ENCODE assay signal across 23 mouse cellular contexts in genomic region chr14:16181822-16182221, GRCm38 (mm10).
DNase-seq lines count a peak whose midpoint lies in the region; ATAC-seq and TF ChIP-seq lines count a peak whose summit lies in the region.
"Had no signal": no experiment of that assay in that cellular context is flagged by ENCODE, and none has a peak within 500 bp of the region (broad histone marks: within the 10 kb centered on the region; RNA-seq: fewer than 3 reads in every experiment).

No protein-coding gene starts in this region.

- peak; percentile 41 for DNase-seq in hindbrain, postnatal 0 days (ENCODE audit: low spot score)
- no peak for DNase-seq in hindbrain, embryonic 14.5 days (ENCODE audit: low spot score)
- DNase-seq in CH12.LX (ENCODE audit: extremely low read depth) = no peak
- DNase-seq in induced T-regulatory cell, adult 2 months (ENCODE audit: low read depth) = peak; percentile 10
- DNase-seq in thymus, postnatal 14 days = peak; percentile 51
- DNase-seq in layer of hippocampus, postnatal 36 days = no peak
- DNase-seq: adrenal gland, postnatal 36 days; cerebellum, adult 8-10 months; heart, postnatal 36 days; kidney, adult 9 months; kidney, postnatal 25 days; left cerebral cortex, postnatal 4 days; liver, postnatal 0 days; lung, postnatal 10 days; right cerebral cortex, postnatal 14 days had no signal

- TF ChIP-seq RAD21 in CH12.LX (IDR thresholded peaks at IDR 0.05; ENCODE audit: low read depth, low read length) = peak; percentile 6

- H3K36me3 ChIP-seq in hindbrain, postnatal 0 days (ENCODE audit: insufficient read depth, low read length) = no peaks in the 10 kb centered on the region
- no peaks in the 10 kb centered on the region for H3K36me3 ChIP-seq in hindbrain, embryonic 14.5 days (replicated peaks; ENCODE audit: control insufficient read depth, insufficient read depth)
- no peaks in the 10 kb centered on the region for H3K36me3 ChIP-seq in CH12.LX (replicated peaks in 1 of 2; ENCODE audit: control insufficient read depth in 1 of 2, insufficient read depth in 1 of 2, low read length in 1 of 2)
- H3K36me3 ChIP-seq: embryonic facial prominence, embryonic 13.5 days had no signal

- H3K27me3 ChIP-seq in hindbrain, postnatal 0 days (ENCODE audit: insufficient read depth, low read length) = no peaks in the 10 kb centered on the region
- H3K27me3 ChIP-seq in hindbrain, embryonic 14.5 days (ENCODE audit: control insufficient read depth, insufficient read depth, low read length) = no peaks in the 10 kb centered on the region
- H3K27me3 ChIP-seq in CH12.LX (replicated peaks) = no peaks in the 10 kb centered on the region
- H3K27me3 ChIP-seq: embryonic facial prominence, embryonic 13.5 days; megakaryocyte, embryonic 14.5 days had no signal

- H3K79me2 ChIP-seq in CH12.LX (replicated peaks; ENCODE audit: control insufficient read depth, extremely low read depth, insufficient read depth, poor library complexity, severe bottlenecking) = no peaks in the 10 kb centered on the region

- H3K9me3 ChIP-seq in hindbrain, postnatal 0 days (ENCODE audit: low read length) = no peaks in the 10 kb centered on the region
- no peaks in the 10 kb centered on the region for H3K9me3 ChIP-seq in hindbrain, embryonic 14.5 days (ENCODE audit: control insufficient read depth, low read length)
- H3K9me3 ChIP-seq in CH12.LX (replicated peaks; ENCODE audit: low read length) = no peaks in the 10 kb centered on the region
- H3K9me3 ChIP-seq: embryonic facial prominence, embryonic 13.5 days; megakaryocyte, embryonic 14.5 days had no signal

- in situ Hi-C loops in CH12.LX (cut with MboI; ENCODE audit: low pct_ligation_motif_present, low pct_unique_long_range_greater_than_20kb, low sequenced_read_pairs) = loop anchor here (25.0 kb wide), 2 partner anchors 270 to 820 kb away; no protein-coding TSS in a partner anchor

- 72% methylated on average over 2 of the region's 2 CpGs for WGBS in hindbrain, postnatal 0 days
- 73% methylated on average over 2 of the region's 2 CpGs for WGBS in hindbrain, embryonic 14.5 days

- peak; percentile 44; the same call in 1 of the 2 replicates for TF ChIP-seq CTCF in hindbrain, postnatal 0 days (IDR thresholded peaks at IDR 0.05; ENCODE audit: low read depth)
- TF ChIP-seq CTCF in CH12.LX (conservative IDR thresholded peaks at IDR 0.05 in 1 of 2, IDR thresholded peaks at IDR 0.05 in 1 of 2; ENCODE audit: low read depth in 2 of 2, low read length in 2 of 2) = no peak

- H3K4me2 ChIP-seq in hindbrain, postnatal 0 days (ENCODE audit: low read depth, low read length) = no peak overlapping the region
- H3K4me2 ChIP-seq in hindbrain, embryonic 14.5 days (replicated peaks) = no peak overlapping the region
- no peak overlapping the region for H3K4me2 ChIP-seq in CH12.LX (ENCODE audit: insufficient read depth, low read depth, poor library complexity, severe bottlenecking)
- H3K4me2 ChIP-seq: embryonic facial prominence, embryonic 13.5 days; heart, embryonic 11.5 days had no signal

- TF ChIP-seq POLR2A in CH12.LX (IDR thresholded peaks at IDR 0.05; ENCODE audit: low read depth, low read length) = no peak

- no peak overlapping the region for H3K27ac ChIP-seq in hindbrain, postnatal 0 days
- H3K27ac ChIP-seq in hindbrain, embryonic 14.5 days = no peak overlapping the region
- H3K27ac ChIP-seq in CH12.LX (ENCODE audit: insufficient read depth, low read depth) = no peak overlapping the region
- H3K27ac ChIP-seq: embryonic facial prominence, embryonic 13.5 days; left cerebral cortex, adult 2 months; stomach, postnatal 0 days had no signal

- no peak for TF ChIP-seq EP300 in CH12.LX (IDR thresholded peaks at IDR 0.05; ENCODE audit: low read length)

- H3K4me1 ChIP-seq in hindbrain, postnatal 0 days (ENCODE audit: insufficient read depth, low read length) = no peaks in the 10 kb centered on the region
- H3K4me1 ChIP-seq in hindbrain, embryonic 14.5 days (replicated peaks; ENCODE audit: control insufficient read depth, insufficient read depth, low read length) = no peaks in the 10 kb centered on the region
- 0 out of 4 replicates have a peak, but pooled peaks cover 0 to 3% of the 10 kb centered on the region in 2 experiments for H3K4me1 ChIP-seq in CH12.LX (ENCODE audit: control insufficient read depth in 1 of 2, insufficient read depth in 2 of 2)
- H3K4me1 ChIP-seq: embryonic facial prominence, embryonic 13.5 days; megakaryocyte, embryonic 14.5 days had no signal

- dilution Hi-C loops in CH12.LX (cut with MboI; ENCODE audit: extremely low pct_ligation_motif_present, extremely low pct_unique_long_range_greater_than_20kb, low sequenced_read_pairs) = no loop called here

- ATAC-seq in hindbrain, postnatal 0 days = peak; percentile 49; the same call in 1 of the 2 replicates
- ATAC-seq in hindbrain, embryonic 14.5 days (ENCODE audit: low FRiP score) = no peak
- ATAC-seq in granulocyte monocyte progenitor cell, adult 5-6 weeks (replicated peaks; ENCODE audit: poor library complexity, severe bottlenecking) = no peak
- no peak for ATAC-seq in erythroblast, adult 5-6 weeks (replicated peaks; ENCODE audit: low FRiP score, poor library complexity, severe bottlenecking)
- ATAC-seq: forebrain, embryonic 16.5 days; liver, postnatal 0 days had no signal

- H3K9ac ChIP-seq in hindbrain, postnatal 0 days (replicated peaks; ENCODE audit: low read length) = no peak overlapping the region
- no peak overlapping the region for H3K9ac ChIP-seq in hindbrain, embryonic 14.5 days
- no peak overlapping the region for H3K9ac ChIP-seq in CH12.LX (ENCODE audit: insufficient read depth, low read depth)
- H3K9ac ChIP-seq: embryonic facial prominence, embryonic 13.5 days; liver, postnatal 0 days had no signal

- no peak overlapping the region for H3K4me3 ChIP-seq in hindbrain, postnatal 0 days (ENCODE audit: low read length)
- no peak overlapping the region for H3K4me3 ChIP-seq in hindbrain, embryonic 14.5 days (replicated peaks; ENCODE audit: low read length)
- H3K4me3 ChIP-seq in CH12.LX (replicated peaks in 1 of 3; ENCODE audit: low read depth in 2 of 3, low read length in 2 of 3, poor library complexity in 1 of 3) = no peak overlapping the region
- H3K4me3 ChIP-seq: embryonic facial prominence, embryonic 13.5 days; left cerebral cortex, adult 2 months; megakaryocyte, embryonic 14.5 days had no signal

TF ChIP-seq in CH12.LX, 34 proteins besides CTCF, POLR2A, EP300 and RAD21:
- TF ChIP-seq USF2 (conservative IDR thresholded peaks at IDR 0.05; ENCODE audit: low read depth, low read length) (no peak), USF1 (IDR thresholded peaks at IDR 0.05; ENCODE audit: low read depth, low read length) (no peak), MEF2A (IDR thresholded peaks at IDR 0.05; ENCODE audit: borderline replicate concordance, low read depth, low read length) (no peak), BHLHE40 (IDR thresholded peaks at IDR 0.05; ENCODE audit: low read depth, low read length) (no peak), SMC3 (IDR thresholded peaks at IDR 0.05; ENCODE audit: low read depth, low read length) (no peak), IRF4 (IDR thresholded peaks at IDR 0.05; ENCODE audit: low read depth, low read length) (no peak), E2F4 (IDR thresholded peaks at IDR 0.05; ENCODE audit: insufficient replicate concordance, low read depth, low read length) (no peak), PAX5 (IDR thresholded peaks at IDR 0.05; ENCODE audit: low read length) (no peak), POLR2AphosphoS2 (IDR thresholded peaks at IDR 0.05; ENCODE audit: low read depth, low read length) (no peak), UBTF (IDR thresholded peaks at IDR 0.05; ENCODE audit: low read depth, low read length) (no peak), MXI1 (IDR thresholded peaks at IDR 0.05; ENCODE audit: low read depth, low read length) (no peak)

Comparison
In these comparisons a context has a peak if more than half of its experiments do, and no peak if none do; other contexts are left out.
1. DNase-seq: peak in hindbrain, postnatal 0 days (single experiment), induced T-regulatory cell, adult 2 months (single experiment) and thymus, postnatal 14 days (single experiment); none in hindbrain, embryonic 14.5 days (single experiment), CH12.LX (single experiment) and layer of hippocampus, postnatal 36 days (0 of 2).